Mouse (Mus musculus) ZHBTc4 (cell line): ENCODE results near the gene Itm2a.

ENCODE experiments used
- DNase-seq: peaks from one replicate; pipeline ENCODE4 v3.0.0-alpha.2; 2011; ENCODE audit warnings: low read depth, low spot score

Itm2a gene

DNA sequence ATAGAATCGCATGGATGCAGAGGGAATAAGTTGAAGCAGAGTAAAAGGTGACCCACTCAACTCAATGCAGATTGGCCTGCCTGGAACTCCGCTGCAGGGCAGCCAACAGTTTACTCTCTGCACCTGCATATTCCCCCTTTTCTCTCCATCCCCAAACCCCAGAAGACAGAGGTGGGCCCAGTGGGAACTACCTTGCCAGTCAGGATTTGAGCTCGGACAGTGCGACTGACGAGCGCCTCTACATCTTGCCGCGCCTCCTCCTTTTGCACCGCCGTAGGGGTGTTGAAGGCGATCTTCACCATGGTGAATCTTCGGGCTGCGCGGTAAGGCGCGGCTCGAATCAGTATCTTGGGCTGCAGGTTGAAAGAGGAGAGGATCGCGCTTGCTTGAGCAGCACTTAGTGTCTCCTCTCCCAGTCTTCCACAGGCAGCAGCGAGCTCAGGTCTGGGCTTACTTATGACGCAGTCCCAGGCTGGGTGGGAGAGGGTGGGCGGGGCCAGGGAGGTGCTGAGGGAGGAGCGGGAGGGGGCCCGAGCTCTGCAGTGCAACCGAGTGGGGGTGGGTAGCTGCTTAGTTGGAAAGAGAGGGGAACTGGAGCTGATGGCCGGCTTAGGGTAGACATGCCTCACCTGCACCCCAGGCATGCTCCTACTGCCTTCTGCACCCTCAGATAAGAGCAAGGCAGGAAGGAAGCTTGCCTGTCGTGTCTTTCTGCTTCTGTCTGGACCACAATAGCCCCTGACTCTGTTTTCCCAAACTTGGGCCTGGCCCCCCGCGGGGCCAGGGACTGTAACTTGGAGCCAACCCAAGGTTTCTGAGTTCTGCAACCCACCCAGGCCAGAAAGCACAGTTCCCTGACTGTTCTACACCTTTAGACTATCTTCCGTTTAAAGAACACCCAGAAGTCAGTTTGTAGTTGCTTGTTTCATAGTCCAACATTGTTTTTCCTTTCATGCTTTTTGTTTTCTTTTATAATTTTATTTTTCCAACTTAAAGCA, at the start of gene Itm2a:
Gene Itm2a (minus strand): TSS at position 462 of the 998 bp plus-strand sequence.
- DNase-seq, result peak; percentile 82

DNA sequence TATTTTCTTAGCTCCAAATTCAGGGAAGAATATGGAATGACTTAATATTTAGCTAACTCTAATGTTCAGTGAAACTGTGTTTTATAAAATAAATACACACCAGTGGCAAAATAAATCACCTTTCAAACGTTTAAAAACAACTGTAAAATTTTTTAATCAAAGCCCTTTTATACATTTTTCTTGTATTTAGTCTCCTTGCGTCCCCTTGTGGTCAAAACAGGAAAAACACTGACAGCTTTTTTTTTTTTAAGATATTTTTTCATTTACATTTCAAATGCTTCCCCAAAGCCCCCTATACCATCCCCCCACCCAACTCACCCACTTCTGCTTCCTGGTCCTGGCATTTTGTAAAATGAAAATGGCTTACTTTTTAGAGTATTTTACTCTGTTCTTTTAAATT, 32.7 kb upstream of the Itm2a start:
- DNase-seq, result no peak

DNA sequence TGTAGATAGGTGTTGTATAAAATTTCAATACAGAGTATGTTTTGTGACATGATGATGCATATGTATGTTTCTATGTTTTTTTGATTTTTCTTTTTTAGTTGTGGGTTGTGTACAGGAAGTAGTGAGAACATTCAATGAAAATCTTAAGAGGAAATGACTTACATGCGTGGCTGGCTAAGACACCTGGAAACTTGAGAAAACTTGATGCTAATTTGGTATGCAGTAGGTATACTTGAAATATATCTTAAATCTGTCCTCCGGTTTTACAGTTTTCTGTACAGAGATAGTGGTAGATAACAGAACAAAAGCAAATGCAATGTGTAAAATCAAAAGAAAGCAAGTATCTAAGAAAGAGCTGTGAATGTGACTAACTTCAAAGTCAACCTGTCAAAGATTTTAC, 18.1 kb upstream of the Itm2a start:
- DNase-seq, result no peak

DNA sequence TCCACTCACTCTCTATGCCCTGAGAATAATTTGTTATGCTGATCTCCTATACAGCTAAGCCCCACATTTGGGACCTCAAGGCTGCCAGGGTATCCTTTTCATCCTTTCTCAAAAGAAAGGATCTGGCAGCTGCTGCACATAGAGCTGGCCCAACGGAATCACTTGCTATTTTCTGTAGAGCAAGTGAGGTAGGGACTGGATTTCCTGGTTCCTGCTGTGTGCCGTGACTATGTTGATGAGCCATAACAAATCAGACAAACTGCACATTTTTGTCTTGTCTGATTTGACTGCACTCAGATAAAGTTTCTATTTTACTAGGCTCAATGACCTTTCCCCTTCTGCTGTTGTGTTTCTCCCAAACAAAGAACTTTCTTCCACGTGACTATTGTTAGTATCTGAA, 14.2 kb upstream of the Itm2a start:
- DNase-seq, result no peak

DNA sequence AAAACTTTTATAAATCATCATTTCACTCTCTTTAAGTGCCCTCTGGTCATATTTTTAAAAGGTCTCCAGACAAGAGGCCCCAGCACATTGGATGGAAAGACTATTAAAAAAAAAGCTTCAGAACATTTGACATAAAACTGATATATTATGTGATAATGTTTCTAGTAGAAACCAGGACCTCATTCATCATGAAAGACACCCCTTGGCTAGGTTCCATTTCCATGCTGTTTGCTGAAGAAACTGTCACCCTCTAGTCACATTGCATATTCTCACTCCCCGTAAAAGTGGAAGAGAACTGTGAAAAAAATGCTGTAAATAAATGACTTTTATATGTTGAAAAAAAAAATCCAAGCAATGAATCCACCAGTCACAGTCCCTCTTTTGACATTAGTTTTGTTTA, 12.8 kb upstream of the Itm2a start:
- DNase-seq, result no peak

DNA sequence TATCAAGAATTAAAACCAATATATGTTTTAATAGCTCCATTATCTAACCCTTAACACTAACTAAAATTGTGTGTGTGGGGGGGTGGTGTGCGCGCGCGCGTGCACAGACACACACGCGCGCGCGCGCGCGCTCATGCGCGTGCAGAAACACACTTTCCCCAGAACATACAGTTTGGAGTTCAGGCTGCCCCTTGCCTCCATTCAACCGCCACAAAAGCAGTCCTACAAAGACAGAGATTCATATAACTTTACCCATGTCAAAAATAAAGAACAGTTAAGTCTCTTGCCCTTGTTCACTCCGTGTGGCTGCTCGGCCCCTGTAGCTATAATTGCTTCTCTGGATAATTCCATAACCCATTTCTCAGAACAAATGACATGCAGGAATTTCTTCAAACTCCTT, 695 bp downstream of the Itm2a start:
- DNase-seq, result peak; percentile 25

DNA sequence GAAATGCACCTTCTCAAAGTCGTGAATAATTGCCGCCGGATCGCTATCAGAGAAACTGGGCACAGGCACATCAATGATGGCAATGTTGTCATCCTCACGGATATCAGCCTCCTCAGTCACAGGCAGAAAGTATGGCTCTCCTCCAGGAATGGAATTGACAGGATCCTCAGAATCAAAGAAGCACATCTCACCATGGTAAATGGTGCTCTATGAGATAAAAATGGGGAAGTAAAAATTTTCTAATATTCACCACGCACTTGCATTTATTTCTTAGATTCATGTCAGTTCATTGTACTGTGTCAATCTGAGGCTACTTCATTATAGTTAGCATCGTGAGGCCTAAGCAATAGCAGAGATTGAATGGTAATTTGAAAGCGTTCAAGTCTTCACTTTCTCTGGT, 4.1 kb downstream of the Itm2a start:
- DNase-seq, result no peak

DNA sequence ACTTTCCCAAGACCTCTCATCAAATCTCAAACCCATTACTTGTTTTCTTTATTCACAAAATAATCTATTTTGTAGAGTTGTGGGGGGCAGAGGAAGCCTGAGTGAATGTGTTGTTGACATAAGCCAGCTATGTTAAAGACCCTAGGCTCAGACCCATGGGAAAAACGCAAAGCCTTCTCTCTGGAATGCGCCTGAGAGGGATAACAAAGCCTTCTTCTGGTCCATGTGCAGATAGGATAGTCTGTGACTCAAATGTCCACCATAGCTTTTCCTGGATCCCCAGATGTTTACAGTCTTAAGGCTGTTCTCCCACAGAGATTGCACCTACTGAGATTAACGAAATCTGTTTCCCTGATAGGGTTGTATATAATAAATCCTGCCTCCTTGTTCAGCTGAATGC, 9.9 kb downstream of the Itm2a start:
- no peak for DNase-seq

DNA sequence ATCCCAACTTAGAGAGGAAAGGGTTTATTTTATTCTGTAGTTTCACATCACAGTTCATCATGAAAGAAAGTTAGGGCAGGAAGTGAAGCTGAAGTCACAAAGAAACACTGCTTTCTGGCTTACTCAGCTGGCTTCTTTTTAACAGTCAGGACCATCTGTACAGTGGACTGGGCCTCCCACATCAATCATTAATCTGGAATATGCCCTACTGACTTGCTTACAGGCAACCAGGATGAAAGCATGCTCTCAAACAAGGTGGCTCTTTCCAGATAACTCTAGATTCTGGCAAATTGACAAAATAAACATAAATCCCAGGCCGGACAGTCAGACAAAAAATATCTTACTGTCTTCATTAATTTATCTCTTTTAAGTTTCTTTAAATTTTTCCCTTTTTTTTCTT, 27.8 kb downstream of the Itm2a start:
- no peak for DNase-seq
